Mouse (Mus musculus): ENCODE measurements around the gene Fgfrl1. TPM values are rescaled to one million over a fixed set of nuclear protein-coding genes. Genes with fewer than 3 reads are reported as not detected.

The Fgfrl1 gene
- total RNA-seq, 1 experiment = 15.5 TPM

DNA sequence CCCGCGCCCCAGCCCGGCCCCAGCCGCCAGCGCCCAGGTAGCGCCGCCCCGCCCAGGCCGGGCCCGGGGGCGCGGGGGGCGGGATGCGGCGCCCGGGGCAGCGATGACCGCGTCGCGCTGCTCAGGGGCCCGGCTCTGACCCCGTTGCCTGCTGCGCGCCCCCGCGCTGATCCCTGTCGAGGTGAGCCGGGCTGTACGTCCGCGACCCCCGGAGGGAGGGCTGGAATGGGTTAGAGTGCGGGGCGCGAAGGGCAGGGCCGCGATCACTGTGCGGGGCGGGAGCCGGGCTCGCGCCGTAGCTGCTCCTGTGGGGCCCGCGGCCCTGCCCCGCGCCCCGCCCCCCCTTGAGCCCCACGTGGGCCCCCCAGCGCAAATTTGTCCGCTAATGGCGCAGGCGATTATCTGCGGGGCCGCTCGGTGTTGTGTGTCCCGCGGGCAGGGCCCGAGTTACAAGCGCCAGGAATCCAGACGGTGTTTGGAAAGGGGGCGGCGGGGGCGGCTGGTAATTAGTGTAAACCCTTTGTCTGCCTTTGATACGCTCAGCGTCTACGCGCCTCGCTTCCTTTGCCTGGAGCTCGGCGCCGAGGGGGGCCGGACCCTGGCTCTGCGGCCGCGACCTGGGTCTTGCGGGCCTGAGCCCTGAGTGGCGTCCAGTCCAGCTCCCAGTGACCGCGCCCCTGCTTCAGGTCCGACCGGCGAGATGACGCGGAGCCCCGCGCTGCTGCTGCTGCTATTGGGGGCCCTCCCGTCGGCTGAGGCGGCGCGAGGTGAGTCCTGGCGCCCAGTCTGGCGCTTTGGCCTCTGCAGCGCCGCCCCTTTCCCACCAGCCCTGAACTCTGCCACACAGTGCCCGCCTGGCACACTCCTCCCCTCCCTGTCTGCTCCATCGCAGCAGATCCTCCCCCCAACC is 2.4 kb downstream of the Fgfrl1 start:
- Histone ChIP-seq H3K36me3 (ENCODE audit: control insufficient read depth, insufficient read depth, low read length, poor library complexity, severe bottlenecking) (no peaks in the 10 kb centered on the region), H3K4me1 (ENCODE audit: control insufficient read depth in 2 of 2, insufficient read depth in 2 of 2, low read length in 2 of 2, poor library complexity in 1 of 2) (peaks cover 0 to 4% of the 10 kb centered on the region in 2 experiments; a peak in 1 of 4 replicates), H3K9me3 (ENCODE audit: control insufficient read depth, insufficient read depth, low read depth, low read length) (no peaks in the 10 kb centered on the region), H3K9ac (ENCODE audit: insufficient read depth, low read depth, low read length, poor library complexity, severe bottlenecking) (peak overlapping the region; percentile 87), H3K27ac (ENCODE audit: insufficient read depth, low read depth, low read length, poor library complexity, severe bottlenecking) (no peak overlapping the region), H3K4me3 (ENCODE audit: insufficient read depth in 1 of 2, low read depth in 1 of 2, low read length in 2 of 2, poor library complexity in 1 of 2, severe bottlenecking in 1 of 2) (peak overlapping the region; percentile 66 to 93)
- TF ChIP-seq MAFK (IDR thresholded peaks at IDR 0.05; ENCODE audit: insufficient read depth, low read depth, low read length) (no peak), CHD2 (IDR thresholded peaks at IDR 0.05; ENCODE audit: low read depth, low read length) (no peak), ZC3H11A (IDR thresholded peaks at IDR 0.05; ENCODE audit: borderline replicate concordance, low read depth, low read length) (no peak), HCFC1 (IDR thresholded peaks at IDR 0.05; ENCODE audit: borderline replicate concordance, insufficient read depth, low read length) (no peak), ZNF384 (IDR thresholded peaks at IDR 0.05; ENCODE audit: low read depth, low read length) (no peak)
- no peak for DNase-seq (ENCODE audit: low read depth, low spot score)
- in situ Hi-C loops (cut with MboI; ENCODE audit: low sequenced_read_pairs in 2 of 2, unreplicated experiment in 2 of 2) = no loop called here

GRCm38 (mm10) chr5:108695861-108696260 is 3.7 kb downstream of the Fgfrl1 start:
- Histone ChIP-seq H3K27ac (ENCODE audit: insufficient read depth, low read depth, low read length, poor library complexity, severe bottlenecking) (no peak overlapping the region), H3K4me3 (ENCODE audit: insufficient read depth in 1 of 2, low read depth in 1 of 2, low read length in 2 of 2, poor library complexity in 1 of 2, severe bottlenecking in 1 of 2) (peak overlapping the region; percentile 17 to 44; a peak in 1 of 4 replicates), H3K9me3 (ENCODE audit: control insufficient read depth, insufficient read depth, low read depth, low read length) (no peaks in the 10 kb centered on the region), H3K4me1 (ENCODE audit: control insufficient read depth in 2 of 2, insufficient read depth in 2 of 2, low read length in 2 of 2, poor library complexity in 1 of 2) (peaks cover 0 to 4% of the 10 kb centered on the region in 2 experiments; a peak in 1 of 4 replicates), H3K36me3 (ENCODE audit: control insufficient read depth, insufficient read depth, low read length, poor library complexity, severe bottlenecking) (no peaks in the 10 kb centered on the region), H3K9ac (ENCODE audit: insufficient read depth, low read depth, low read length, poor library complexity, severe bottlenecking) (no peak overlapping the region)
- no peak for TF ChIP-seq HCFC1 (IDR thresholded peaks at IDR 0.05; ENCODE audit: borderline replicate concordance, insufficient read depth, low read length)
- TF ChIP-seq CHD2 (IDR thresholded peaks at IDR 0.05; ENCODE audit: low read depth, low read length) = no peak
- no peak for TF ChIP-seq ZC3H11A (IDR thresholded peaks at IDR 0.05; ENCODE audit: borderline replicate concordance, low read depth, low read length)
- TF ChIP-seq ZNF384 (IDR thresholded peaks at IDR 0.05; ENCODE audit: low read depth, low read length) = no peak
- TF ChIP-seq MAFK (IDR thresholded peaks at IDR 0.05; ENCODE audit: insufficient read depth, low read depth, low read length) = no peak
- DNase-seq (ENCODE audit: low read depth, low spot score) = no peak
- in situ Hi-C loops (cut with MboI; ENCODE audit: low sequenced_read_pairs in 2 of 2, unreplicated experiment in 2 of 2) = no loop called here

GRCm38 (mm10) chr5:108696542-108696941 is 4.4 kb downstream of the Fgfrl1 start:
- no peak for TF ChIP-seq HCFC1 (IDR thresholded peaks at IDR 0.05; ENCODE audit: borderline replicate concordance, insufficient read depth, low read length)
- no peak for TF ChIP-seq MAFK (IDR thresholded peaks at IDR 0.05; ENCODE audit: insufficient read depth, low read depth, low read length)
- no peak for TF ChIP-seq ZC3H11A (IDR thresholded peaks at IDR 0.05; ENCODE audit: borderline replicate concordance, low read depth, low read length)
- no peak for TF ChIP-seq CHD2 (IDR thresholded peaks at IDR 0.05; ENCODE audit: low read depth, low read length)
- no peak for TF ChIP-seq ZNF384 (IDR thresholded peaks at IDR 0.05; ENCODE audit: low read depth, low read length)
- no peak overlapping the region for H3K9ac ChIP-seq (ENCODE audit: insufficient read depth, low read depth, low read length, poor library complexity, severe bottlenecking)
- no peak overlapping the region for H3K4me3 ChIP-seq (ENCODE audit: insufficient read depth in 1 of 2, low read depth in 1 of 2, low read length in 2 of 2, poor library complexity in 1 of 2, severe bottlenecking in 1 of 2)
- no peak for DNase-seq (ENCODE audit: low read depth, low spot score)
- H3K27ac ChIP-seq (ENCODE audit: insufficient read depth, low read depth, low read length, poor library complexity, severe bottlenecking) = no peak overlapping the region
- in situ Hi-C loops (cut with MboI; ENCODE audit: low sequenced_read_pairs in 2 of 2, unreplicated experiment in 2 of 2) = no loop called here
- H3K9me3 ChIP-seq (ENCODE audit: control insufficient read depth, insufficient read depth, low read depth, low read length) = no peaks in the 10 kb centered on the region
- no peaks in the 10 kb centered on the region for H3K36me3 ChIP-seq (ENCODE audit: control insufficient read depth, insufficient read depth, low read length, poor library complexity, severe bottlenecking)
- H3K4me1 ChIP-seq (ENCODE audit: control insufficient read depth in 2 of 2, insufficient read depth in 2 of 2, low read length in 2 of 2, poor library complexity in 1 of 2) = peaks cover 0 to 4% of the 10 kb centered on the region in 2 experiments; a peak in 1 of 4 replicates

DNA sequence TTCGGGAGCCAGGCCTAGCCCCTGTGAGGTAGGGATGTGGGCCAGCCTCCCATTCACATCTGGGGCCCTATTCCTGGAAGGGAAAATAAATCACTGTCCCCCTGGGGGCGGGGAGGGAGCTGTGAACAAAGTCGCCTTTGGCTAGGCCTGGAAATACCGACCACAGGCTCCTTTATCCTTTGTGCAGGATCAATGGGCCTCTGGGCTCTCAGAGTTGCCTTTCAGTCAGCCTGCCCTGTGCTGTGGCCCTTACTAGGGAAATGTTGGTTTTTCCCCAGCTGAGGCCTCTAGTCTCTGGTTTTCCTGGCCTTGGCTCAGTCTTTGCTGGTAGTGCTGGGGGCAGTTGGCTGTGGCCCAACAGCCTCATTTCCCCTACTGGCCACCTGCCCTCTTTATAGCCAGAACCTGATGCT is 5.2 kb downstream of the Fgfrl1 start:
- Histone ChIP-seq H3K9me3 (ENCODE audit: control insufficient read depth, insufficient read depth, low read depth, low read length) (no peaks in the 10 kb centered on the region), H3K36me3 (ENCODE audit: control insufficient read depth, insufficient read depth, low read length, poor library complexity, severe bottlenecking) (no peaks in the 10 kb centered on the region), H3K9ac (ENCODE audit: insufficient read depth, low read depth, low read length, poor library complexity, severe bottlenecking) (no peak overlapping the region), H3K27ac (ENCODE audit: insufficient read depth, low read depth, low read length, poor library complexity, severe bottlenecking) (no peak overlapping the region), H3K4me1 (ENCODE audit: control insufficient read depth in 2 of 2, insufficient read depth in 2 of 2, low read length in 2 of 2, poor library complexity in 1 of 2) (peaks cover 0 to 2% of the 10 kb centered on the region in 2 experiments; a peak in 1 of 4 replicates), H3K4me3 (ENCODE audit: insufficient read depth in 1 of 2, low read depth in 1 of 2, low read length in 2 of 2, poor library complexity in 1 of 2, severe bottlenecking in 1 of 2) (no peak overlapping the region)
- in situ Hi-C loops (cut with MboI; ENCODE audit: low sequenced_read_pairs in 2 of 2, unreplicated experiment in 2 of 2) = no loop called here
- TF ChIP-seq ZNF384 (IDR thresholded peaks at IDR 0.05; ENCODE audit: low read depth, low read length) = no peak
- TF ChIP-seq HCFC1 (IDR thresholded peaks at IDR 0.05; ENCODE audit: borderline replicate concordance, insufficient read depth, low read length) = no peak
- no peak for TF ChIP-seq MAFK (IDR thresholded peaks at IDR 0.05; ENCODE audit: insufficient read depth, low read depth, low read length)
- TF ChIP-seq CHD2 (IDR thresholded peaks at IDR 0.05; ENCODE audit: low read depth, low read length) = no peak
- no peak for TF ChIP-seq ZC3H11A (IDR thresholded peaks at IDR 0.05; ENCODE audit: borderline replicate concordance, low read depth, low read length)
- DNase-seq (ENCODE audit: low read depth, low spot score) = no peak

Measured in ES-E14 (cell line).